Mouse (Mus musculus): Measurements from ENCODE around the gene Larp4.
"Not testable (repeated sequence)": the region's sequence is repeated elsewhere in the genome, so short reads cannot be mapped to it uniquely, and the experiment has no call there.

GRCm38 (mm10) chr15:99969765-99970164 lies at the start of gene Larp4:
- TF ChIP-seq CTCF (IDR thresholded peaks at IDR 0.05; ENCODE audit: control insufficient read depth, insufficient read depth, insufficient read length); USF1 (IDR thresholded peaks at IDR 0.05; ENCODE audit: low read depth); MAX (IDR thresholded peaks at IDR 0.05); CEBPB (IDR thresholded peaks at IDR 0.05; ENCODE audit: low read depth); MYOD1 (IDR thresholded peaks at IDR 0.05; ENCODE audit: control insufficient read depth, insufficient read length, low read depth); MYOG (IDR thresholded peaks at IDR 0.05; ENCODE audit: control insufficient read depth, extremely low read depth, insufficient read length); FOSL1 (IDR thresholded peaks at IDR 0.05; ENCODE audit: insufficient read depth, low read length, poor library complexity, severe bottlenecking): not testable (repeated sequence)

Data from C2C12 (cell line).